Mouse (Mus musculus): ENCODE measurements around the gene Gm9913. TPM values are rescaled to one million over a fixed set of nuclear protein-coding genes. Genes with fewer than 3 reads are reported as not detected.

Gene Gm9913
- polyA plus RNA-seq, 1 experiment: 0.05 TPM

DNA sequence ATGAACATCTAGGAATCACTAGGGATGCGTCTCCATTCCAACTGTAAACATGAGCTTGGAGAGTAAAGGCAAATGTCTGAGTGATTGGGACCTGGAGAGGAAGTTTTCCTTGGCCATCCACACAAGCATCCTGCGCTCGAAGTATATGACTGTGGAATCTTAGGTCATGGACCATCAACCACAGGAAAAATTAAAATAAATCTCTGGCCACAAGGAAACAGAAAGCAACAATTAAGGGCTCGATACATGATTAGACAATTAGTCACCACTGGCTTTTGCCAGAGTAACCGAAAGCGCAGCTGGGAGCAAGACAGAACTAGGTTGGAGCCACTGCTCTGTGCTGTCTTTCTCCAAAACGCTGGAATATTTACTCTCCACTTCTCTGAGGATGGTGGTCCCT lies 35.7 kb downstream of the Gm9913 start:
- no peaks in the 10 kb centered on the region; the same call in 1 of the 2 replicates for H3K27me3 ChIP-seq (ENCODE audit: control insufficient read depth, insufficient read depth, low read length)
- no peak overlapping the region for H3K4me3 ChIP-seq (replicated peaks; ENCODE audit: insufficient read depth, low read depth, low read length)
- no peak overlapping the region for H3K27ac ChIP-seq (ENCODE audit: insufficient read depth, low read length)
- 88% methylated on average over 7 of the region's 7 CpGs for WGBS
- no peak for TF ChIP-seq POLR2A (IDR thresholded peaks at IDR 0.05; ENCODE audit: borderline replicate concordance, insufficient read depth, low read length)
- TF ChIP-seq CTCF (IDR thresholded peaks at IDR 0.05; ENCODE audit: borderline replicate concordance, insufficient read depth, low read depth, low read length): no peak
- DNase-seq: no peak
- no peaks in the 10 kb centered on the region for H3K4me1 ChIP-seq (ENCODE audit: control insufficient read depth, insufficient read depth, low read length)

DNA sequence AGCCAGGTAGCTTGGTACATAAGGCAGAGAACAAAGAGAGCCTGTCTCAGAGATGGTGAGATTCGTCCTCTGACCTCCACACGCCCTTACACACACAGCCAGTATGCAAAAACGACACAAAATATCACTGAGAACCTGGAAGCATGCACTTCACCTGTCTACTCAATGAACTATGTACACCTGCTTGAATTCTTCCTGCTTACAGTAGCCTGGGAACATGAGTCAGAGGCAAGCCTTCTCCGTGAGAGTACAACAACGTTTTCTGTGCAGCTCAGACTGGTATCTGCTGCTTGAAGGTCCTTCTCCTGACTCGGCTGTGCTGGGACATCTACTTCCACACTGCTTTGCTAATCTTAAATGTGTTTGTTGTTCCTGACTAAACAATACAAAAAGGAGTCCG lies 36.6 kb downstream of the Gm9913 start:
- H3K4me1 ChIP-seq (ENCODE audit: control insufficient read depth, insufficient read depth, low read length): no peaks in the 10 kb centered on the region
- TF ChIP-seq CTCF (IDR thresholded peaks at IDR 0.05; ENCODE audit: borderline replicate concordance, insufficient read depth, low read depth, low read length): no peak
- TF ChIP-seq POLR2A (IDR thresholded peaks at IDR 0.05; ENCODE audit: borderline replicate concordance, insufficient read depth, low read length): no peak
- WGBS: 84% methylated on average over 7 of the region's 7 CpGs

DNA sequence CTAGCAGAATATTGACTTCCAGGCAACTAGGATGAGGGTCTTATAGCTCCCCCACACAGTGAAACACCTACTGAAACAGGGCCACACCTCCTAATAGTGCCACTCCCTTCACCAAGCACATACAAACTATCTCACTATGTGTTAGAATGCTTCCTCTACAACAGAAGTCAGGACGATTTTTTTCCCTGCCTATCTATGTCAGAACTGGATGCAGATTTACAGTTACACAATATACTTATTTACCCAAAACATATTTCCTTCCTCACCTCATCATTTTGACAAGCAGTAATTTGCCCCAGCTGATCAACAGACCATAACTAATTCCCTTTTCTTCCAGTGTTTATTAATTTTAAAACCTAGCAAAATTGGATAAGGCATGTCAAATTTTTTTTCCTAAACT lies 38.8 kb downstream of the Gm9913 start:
- no peak for DNase-seq
- TF ChIP-seq CTCF (IDR thresholded peaks at IDR 0.05; ENCODE audit: borderline replicate concordance, insufficient read depth, low read depth, low read length): no peak
- no peak for TF ChIP-seq POLR2A (IDR thresholded peaks at IDR 0.05; ENCODE audit: borderline replicate concordance, insufficient read depth, low read length)
- Histone ChIP-seq H3K27me3 (ENCODE audit: control insufficient read depth, insufficient read depth, low read length) (no peaks in the 10 kb centered on the region; the same call in 1 of the 2 replicates), H3K4me3 (replicated peaks; ENCODE audit: insufficient read depth, low read depth, low read length) (no peak overlapping the region), H3K4me1 (ENCODE audit: control insufficient read depth, insufficient read depth, low read length) (no peaks in the 10 kb centered on the region), H3K27ac (ENCODE audit: insufficient read depth, low read length) (no peak overlapping the region)
- WGBS: 63% methylated on average over 1 of the region's 1 CpGs

More for the DNA sequence above, 36.6 kb downstream of the Gm9913 start:
- no peak overlapping the region for H3K27ac ChIP-seq (ENCODE audit: insufficient read depth, low read length)
- no peak for DNase-seq
- H3K4me3 ChIP-seq (replicated peaks; ENCODE audit: insufficient read depth, low read depth, low read length): no peak overlapping the region
- H3K27me3 ChIP-seq (ENCODE audit: control insufficient read depth, insufficient read depth, low read length): no peaks in the 10 kb centered on the region; the same call in 1 of the 2 replicates

DNA sequence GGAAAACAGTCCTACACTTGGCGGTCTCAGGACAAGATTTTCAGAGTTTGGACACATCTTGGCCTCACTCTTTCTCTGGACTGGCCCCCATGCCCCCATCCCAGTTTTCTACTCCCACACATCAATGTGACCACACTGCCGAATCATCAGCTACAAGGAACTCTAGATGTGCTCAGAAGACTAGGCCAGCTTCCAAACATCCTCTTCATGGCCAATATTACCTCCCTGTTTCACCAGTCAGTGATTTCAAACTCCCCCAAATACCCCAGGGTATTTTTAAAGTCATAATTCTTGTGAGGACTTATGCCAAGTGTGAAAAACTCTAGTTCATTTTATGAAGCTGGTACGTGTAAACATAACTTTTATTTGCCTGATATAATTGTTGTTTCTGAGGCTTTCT lies 40.1 kb downstream of the Gm9913 start:
- Histone ChIP-seq H3K4me3 (replicated peaks; ENCODE audit: insufficient read depth, low read depth, low read length) (no peak overlapping the region), H3K27me3 (ENCODE audit: control insufficient read depth, insufficient read depth, low read length) (no peaks in the 10 kb centered on the region; the same call in 1 of the 2 replicates), H3K4me1 (ENCODE audit: control insufficient read depth, insufficient read depth, low read length) (no peaks in the 10 kb centered on the region), H3K27ac (ENCODE audit: insufficient read depth, low read length) (no peak overlapping the region)
- WGBS: 82% methylated on average over 3 of the region's 3 CpGs
- TF ChIP-seq CTCF (IDR thresholded peaks at IDR 0.05; ENCODE audit: borderline replicate concordance, insufficient read depth, low read depth, low read length) (no peak), POLR2A (IDR thresholded peaks at IDR 0.05; ENCODE audit: borderline replicate concordance, insufficient read depth, low read length) (no peak)
- DNase-seq: no peak

DNA sequence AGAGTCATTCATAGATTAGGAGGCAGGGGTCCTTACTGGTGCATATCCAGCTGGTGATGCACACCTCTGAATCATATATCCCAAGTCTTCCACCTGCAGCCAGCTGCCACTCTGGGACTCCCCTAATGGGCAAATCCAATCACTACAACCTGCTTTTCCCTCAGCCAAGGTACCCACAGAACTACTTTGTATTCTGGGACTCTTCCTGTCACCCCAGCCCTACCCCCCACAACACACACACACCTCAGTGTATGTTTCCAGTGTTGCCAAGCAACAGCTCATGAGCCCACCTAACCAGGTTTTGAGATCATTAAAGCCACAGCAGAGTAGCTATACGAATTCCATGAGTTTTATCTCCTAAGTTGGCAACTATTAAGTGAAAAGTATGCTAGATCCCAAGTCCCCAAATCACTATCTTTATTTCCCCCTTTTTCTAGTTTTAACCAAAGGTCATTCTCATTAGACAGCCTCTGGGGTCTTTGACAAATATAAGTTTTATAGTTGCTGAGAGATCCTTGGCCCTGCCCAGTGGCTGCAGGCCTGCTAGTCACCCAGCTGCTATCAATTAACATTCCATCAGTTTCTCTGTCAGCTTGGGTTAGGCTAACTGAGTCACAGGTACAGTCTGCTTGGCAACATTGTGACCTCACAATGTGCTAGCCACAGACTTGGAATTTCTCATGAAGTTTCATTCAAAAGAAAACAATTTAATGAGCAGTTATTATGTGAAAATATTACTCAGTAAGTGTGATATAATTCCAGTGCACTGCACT lies 44.1 kb downstream of the Gm9913 start:
- Histone ChIP-seq H3K27me3 (ENCODE audit: control insufficient read depth, insufficient read depth, low read length) (no peaks in the 10 kb centered on the region), H3K27ac (ENCODE audit: insufficient read depth, low read length) (no peak overlapping the region), H3K4me1 (ENCODE audit: control insufficient read depth, insufficient read depth, low read length) (no peaks in the 10 kb centered on the region), H3K4me3 (replicated peaks; ENCODE audit: insufficient read depth, low read depth, low read length) (no peak overlapping the region)
- TF ChIP-seq CTCF (IDR thresholded peaks at IDR 0.05; ENCODE audit: borderline replicate concordance, insufficient read depth, low read depth, low read length) (no peak), POLR2A (IDR thresholded peaks at IDR 0.05; ENCODE audit: borderline replicate concordance, insufficient read depth, low read length) (no peak)
- DNase-seq: no peak
- 73% methylated on average over 1 of the region's 1 CpGs for WGBS

DNA sequence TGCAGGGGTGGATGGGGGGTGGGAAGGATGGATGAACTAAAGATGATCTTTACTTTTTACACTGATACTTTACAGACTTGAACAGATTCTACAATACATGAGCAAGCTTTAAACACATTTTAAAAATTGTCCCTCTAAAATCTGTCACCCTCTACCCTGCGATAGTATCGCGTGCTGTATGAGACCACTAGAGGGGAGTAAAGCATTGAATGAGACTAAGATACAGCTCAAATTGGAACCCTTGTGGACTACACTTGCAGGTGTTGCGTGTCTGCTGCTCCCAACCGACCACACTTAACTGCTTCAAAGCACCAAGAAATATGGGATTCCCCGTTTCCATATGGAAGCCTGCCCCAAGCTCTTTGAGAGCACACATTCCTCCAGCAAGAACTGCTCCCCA lies 50.9 kb downstream of the Gm9913 start:
- no peak overlapping the region for H3K27ac ChIP-seq (ENCODE audit: insufficient read depth, low read length)
- no peaks in the 10 kb centered on the region for H3K27me3 ChIP-seq (ENCODE audit: control insufficient read depth, insufficient read depth, low read length)
- 80% methylated on average over 6 of the region's 6 CpGs for WGBS
- no peaks in the 10 kb centered on the region for H3K4me1 ChIP-seq (ENCODE audit: control insufficient read depth, insufficient read depth, low read length)
- H3K4me3 ChIP-seq (replicated peaks; ENCODE audit: insufficient read depth, low read depth, low read length): no peak overlapping the region
- TF ChIP-seq POLR2A (IDR thresholded peaks at IDR 0.05; ENCODE audit: borderline replicate concordance, insufficient read depth, low read length) (no peak), CTCF (IDR thresholded peaks at IDR 0.05; ENCODE audit: borderline replicate concordance, insufficient read depth, low read depth, low read length) (no peak)
- no peak for DNase-seq

Other genes with a start within 250 kb of the Gm9913 start
- 1.1 and 1.2 TPM in 2 replicates for gene Fbn1, start 2.9 kb downstream of the Gm9913 start, polyA plus RNA-seq (2012; rRNA removed)
- gene Cep152, start 120.0 kb downstream of the Gm9913 start, polyA plus RNA-seq (2012; rRNA removed): 3.1 and 3.2 TPM in 2 replicates
- 148 and 159 TPM in 2 replicates for gene Eid1, start 168.0 kb downstream of the Gm9913 start, polyA plus RNA-seq (2012; rRNA removed)
- 6.7 and 7.0 TPM in 2 replicates for gene Shc4, start 219.1 kb downstream of the Gm9913 start, polyA plus RNA-seq (2012; rRNA removed)